Mouse (Mus musculus) C2C12 (cell line): ENCODE measurements around the gene Stap2. TPM values are rescaled to one million over a fixed set of nuclear protein-coding genes. Genes with fewer than 3 reads are reported as not detected.
A peak's percentile ranks its signal among the peaks of the same experiment; 100 is the strongest.

Source experiments
- H3K27me3 ChIP-seq: one replicate; pipeline ENCODE4 v1.6.1; 2011; ENCODE audit not compliant: control insufficient read depth, insufficient read depth, insufficient read length
- H3K36me3 ChIP-seq: one replicate; pipeline ENCODE4 v1.6.1; 2011; ENCODE audit not compliant: control insufficient read depth, insufficient read depth
- H3K4me3 ChIP-seq: one replicate; pipeline ENCODE4 v1.5.1; 2011; ENCODE audit warnings: mild to moderate bottlenecking, control low read depth; ENCODE audit not compliant: poor library complexity, insufficient read depth, severe bottlenecking
- H3K79me2 ChIP-seq: one replicate; pipeline ENCODE4 v1.6.1; 2011; ENCODE audit not compliant: control insufficient read depth, insufficient read depth
- H3K79me3 ChIP-seq: one replicate; pipeline ENCODE4 v1.6.1; 2011; ENCODE audit warnings: low read depth, control low read depth
- H3ac ChIP-seq: one replicate; pipeline ENCODE3; 2011; ENCODE audit warnings: low read depth; ENCODE audit not compliant: control insufficient read depth, insufficient read length
- CEBPB ChIP-seq: IDR thresholded peaks from one replicate; pipeline ENCODE4 v1.6.1; 2011; ENCODE audit warnings: low read depth, mild to moderate bottlenecking, control low read depth, moderate library complexity
- CTCF ChIP-seq: IDR thresholded peaks from one replicate; pipeline ENCODE4 v1.5.1; 2011; ENCODE audit not compliant: control insufficient read depth, insufficient read depth, insufficient read length
- FOSL1 ChIP-seq: IDR thresholded peaks from one replicate; pipeline ENCODE4 v1.8.0; 2011; ENCODE audit warnings: mild to moderate bottlenecking, low read length; ENCODE audit not compliant: poor library complexity, insufficient read depth, severe bottlenecking
- MAX ChIP-seq: IDR thresholded peaks from one replicate; pipeline ENCODE4 v1.6.1; 2011; ENCODE audit warnings: mild to moderate bottlenecking, control low read depth
- MYOD1 ChIP-seq: IDR thresholded peaks from one replicate; pipeline ENCODE4 v1.6.1; 2011; ENCODE audit warnings: low read depth; ENCODE audit not compliant: control insufficient read depth, insufficient read length
- MYOG ChIP-seq: IDR thresholded peaks from one replicate; pipeline ENCODE4 v1.6.1; 2011; ENCODE audit not compliant: control insufficient read depth, insufficient read length; ENCODE audit errors: extremely low read depth
- USF1 ChIP-seq: IDR thresholded peaks from one replicate; pipeline ENCODE4 v1.6.1; 2011; ENCODE audit warnings: low read depth, mild to moderate bottlenecking, control low read depth, moderate library complexity
- polyA plus RNA-seq: library from polyadenylated mRNA; unstranded; fragments of >200 nt; fragmentation: generic; extraction: Trizol; gene quantifications from one replicate; pipeline ENCODE4 v1.2.1, GENCODE M21; 2012; ENCODE audit warnings: missing spikeins

Stap2 gene
- polyA plus RNA-seq, 1 experiment, result 0.48 TPM

DNA sequence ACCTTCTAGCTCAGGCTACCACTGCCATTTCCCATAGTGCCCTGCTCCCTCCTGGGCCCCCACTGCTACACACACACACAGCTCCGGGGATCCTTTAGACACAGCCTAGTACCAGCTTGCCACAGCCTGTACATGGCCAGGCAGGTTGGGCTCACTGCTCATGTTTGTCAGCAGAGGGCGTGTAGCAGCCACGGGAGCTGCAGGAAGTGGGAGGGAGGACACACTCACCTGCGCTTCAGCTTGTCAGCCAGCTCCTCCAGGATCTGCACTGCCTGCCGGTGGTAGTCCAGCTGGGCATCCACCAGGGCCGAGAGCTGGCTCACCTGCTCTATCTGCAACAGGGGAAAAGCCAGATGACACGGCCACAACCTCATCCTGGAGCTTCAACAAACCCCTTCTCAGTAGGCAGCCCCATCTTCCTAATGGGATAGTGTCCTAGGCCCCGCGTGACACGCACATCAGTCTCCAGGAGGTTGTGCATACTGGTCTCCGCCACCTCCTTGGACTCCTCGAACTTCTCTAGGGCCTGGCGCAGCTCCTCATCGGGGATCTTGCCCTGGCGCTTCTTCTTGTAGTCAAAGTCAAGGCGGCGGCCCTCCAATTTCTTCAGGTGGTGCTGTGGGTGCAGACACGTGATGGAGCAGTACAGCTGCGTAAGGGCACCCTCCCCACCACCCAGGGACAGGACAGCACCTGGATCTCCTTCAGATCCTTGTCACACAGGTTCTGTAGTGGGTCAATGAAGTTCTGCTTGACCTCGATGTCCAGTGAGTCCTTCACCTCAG is 13.2 kb upstream of the Stap2 start:
- peaks cover 24% of the 10 kb centered on the region for H3K79me3 ChIP-seq
- TF ChIP-seq CTCF (peak; percentile 48), MAX (no peak)
- no peak overlapping the region for H3K4me3 ChIP-seq
- H3K79me2 ChIP-seq, result peaks cover 40% of the 10 kb centered on the region
- H3K36me3 ChIP-seq, result peaks cover 65% of the 10 kb centered on the region
- no peak overlapping the region for H3ac ChIP-seq
- no peaks in the 10 kb centered on the region for H3K27me3 ChIP-seq

DNA sequence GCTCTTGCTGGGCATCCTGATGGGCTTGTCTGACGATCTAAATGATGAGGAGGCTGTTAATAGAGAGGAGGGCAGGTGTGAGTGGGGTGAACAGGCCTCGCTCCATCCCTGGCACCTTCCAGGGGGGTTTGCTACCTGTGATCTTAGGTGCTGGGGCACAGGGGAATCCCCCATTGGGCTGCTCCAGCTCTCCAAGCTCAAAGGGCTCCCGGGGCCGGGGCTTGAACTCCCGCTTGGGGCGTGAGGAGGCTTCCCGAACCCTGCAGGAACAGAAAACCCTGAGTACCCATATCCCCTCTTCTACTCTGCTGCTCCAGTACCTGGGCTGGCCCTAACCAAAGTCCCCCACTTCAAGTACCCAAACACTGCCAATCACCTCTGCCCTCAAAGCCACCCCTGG is 12.5 kb upstream of the Stap2 start:
- H3K79me2 ChIP-seq, result peaks cover 34% of the 10 kb centered on the region
- H3K79me3 ChIP-seq, result peaks cover 17% of the 10 kb centered on the region
- TF ChIP-seq CEBPB (no peak), MYOD1 (no peak), CTCF (no peak), USF1 (no peak), MAX (no peak), FOSL1 (no peak), MYOG (no peak)
- peaks cover 62% of the 10 kb centered on the region for H3K36me3 ChIP-seq
- H3K4me3 ChIP-seq, result no peak overlapping the region
- H3K27me3 ChIP-seq, result no peaks in the 10 kb centered on the region
- no peak overlapping the region for H3ac ChIP-seq

DNA sequence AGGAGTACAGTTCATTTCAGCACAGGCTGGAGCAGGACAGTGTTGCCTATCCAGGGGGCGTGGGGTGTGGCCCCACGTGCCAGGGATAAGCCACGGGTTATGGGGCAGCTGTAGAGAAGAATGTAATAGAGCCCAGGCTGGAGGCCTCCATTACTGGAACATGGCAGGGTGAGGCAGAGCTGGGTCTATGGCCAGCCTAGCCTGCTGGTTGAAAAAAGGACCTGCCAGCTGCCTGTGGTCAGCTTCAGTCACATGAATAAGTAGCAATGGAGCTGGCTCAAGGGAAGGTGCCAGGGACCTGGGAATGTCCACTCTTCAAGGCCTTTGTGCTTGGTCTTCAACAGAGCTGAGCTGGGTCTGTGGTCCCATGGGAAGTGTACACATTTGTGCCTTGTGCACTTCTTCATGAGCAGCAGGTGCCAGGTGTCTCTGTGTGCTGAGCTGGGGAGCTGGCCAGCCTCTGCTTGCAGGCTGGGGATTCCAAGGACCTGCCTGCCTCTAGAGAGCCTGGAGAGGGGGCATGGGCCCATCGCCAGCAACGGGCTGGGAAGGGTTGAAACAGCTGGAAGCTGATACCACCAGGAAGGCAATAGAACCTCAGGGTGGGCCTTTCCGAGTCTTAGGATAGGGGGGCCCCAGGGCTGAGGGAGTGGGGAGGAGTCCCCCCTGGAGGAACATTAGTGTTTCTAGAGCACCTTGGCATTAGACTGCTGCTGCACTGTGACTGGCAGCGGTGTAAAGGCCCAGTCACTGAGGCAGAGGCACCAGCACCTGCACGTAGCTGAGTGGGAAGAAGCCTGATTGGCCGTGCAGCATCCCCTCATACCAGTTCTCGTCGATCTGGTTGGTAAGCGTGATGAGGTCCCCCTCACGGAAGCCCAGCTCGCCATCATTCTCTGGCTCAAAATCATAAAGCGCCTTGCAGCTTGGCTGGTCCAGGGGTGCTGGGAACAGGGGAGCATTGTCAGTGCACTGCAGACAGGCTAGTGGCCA is 11.7 kb upstream of the Stap2 start:
- H3K79me2 ChIP-seq, result peaks cover 26% of the 10 kb centered on the region
- TF ChIP-seq CEBPB, result no peak
- no peak for TF ChIP-seq MYOD1
- no peak for TF ChIP-seq FOSL1
- no peak for TF ChIP-seq MAX
- TF ChIP-seq CTCF, result no peak
- TF ChIP-seq MYOG, result no peak
- TF ChIP-seq USF1, result no peak

DNA sequence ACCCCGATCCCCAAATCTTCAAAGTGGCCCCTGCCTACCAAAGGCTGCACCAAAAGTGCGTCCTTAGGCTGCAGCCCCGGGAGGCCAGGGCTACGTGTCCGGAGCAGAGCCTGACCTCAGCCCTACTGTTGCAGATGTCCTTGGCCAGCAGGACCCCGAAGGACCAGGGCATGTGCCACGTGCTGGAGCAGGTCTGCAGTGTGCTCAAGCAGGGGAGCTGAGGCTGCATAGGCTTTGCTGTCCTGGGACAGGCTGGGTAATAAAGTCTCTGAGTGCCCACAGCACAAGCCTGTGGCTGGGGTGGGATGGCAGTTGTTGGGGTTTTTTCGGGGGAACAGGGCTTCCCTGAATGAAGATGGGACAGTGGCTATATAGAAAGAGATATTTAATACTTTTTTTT is 11.0 kb upstream of the Stap2 start:
- H3K27me3 ChIP-seq, result no peaks in the 10 kb centered on the region
- H3K79me2 ChIP-seq, result peaks cover 19% of the 10 kb centered on the region
- no peak overlapping the region for H3ac ChIP-seq
- peaks cover 69% of the 10 kb centered on the region for H3K36me3 ChIP-seq
- TF ChIP-seq CEBPB, result no peak
- TF ChIP-seq USF1, result no peak
- TF ChIP-seq MAX, result no peak
- no peak for TF ChIP-seq MYOG
- TF ChIP-seq MYOD1, result no peak
- TF ChIP-seq FOSL1, result no peak
- no peak for TF ChIP-seq CTCF
- H3K79me3 ChIP-seq, result peaks cover 3% of the 10 kb centered on the region
- H3K4me3 ChIP-seq, result no peak overlapping the region

More for the DNA sequence above, 11.7 kb upstream of the Stap2 start:
- no peak overlapping the region for H3K4me3 ChIP-seq
- H3ac ChIP-seq, result no peak overlapping the region
- H3K27me3 ChIP-seq, result no peaks in the 10 kb centered on the region
- H3K36me3 ChIP-seq, result peaks cover 68% of the 10 kb centered on the region
- H3K79me3 ChIP-seq, result peaks cover 10% of the 10 kb centered on the region

DNA sequence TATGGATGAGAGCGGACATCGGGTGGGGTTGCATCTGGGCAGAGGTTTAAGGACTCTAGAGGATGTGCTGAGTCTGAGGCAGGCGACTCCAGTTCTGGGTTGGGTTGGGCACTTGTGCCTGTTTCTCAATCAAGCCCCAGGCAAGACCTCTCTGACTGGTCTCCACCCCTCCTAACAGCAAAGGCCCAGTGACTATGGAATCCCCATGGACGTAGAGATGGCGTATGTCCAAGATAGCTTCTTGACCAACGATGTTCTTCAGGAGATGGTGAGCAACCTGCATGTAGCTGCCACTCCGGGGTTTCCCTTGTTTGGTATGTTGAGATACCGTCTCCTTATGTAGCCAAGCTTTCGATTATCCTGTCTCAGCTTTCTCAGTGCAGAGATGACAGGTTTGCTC is 9.9 kb upstream of the Stap2 start:
- H3K27me3 ChIP-seq, result no peaks in the 10 kb centered on the region
- peaks cover 64% of the 10 kb centered on the region for H3K36me3 ChIP-seq
- H3K79me3 ChIP-seq, result no peaks in the 10 kb centered on the region
- H3K79me2 ChIP-seq, result peaks cover 16% of the 10 kb centered on the region
- TF ChIP-seq MYOD1 (no peak), MAX (no peak), CTCF (no peak), FOSL1 (no peak), CEBPB (no peak), USF1 (no peak), MYOG (no peak)
- no peak overlapping the region for H3ac ChIP-seq
- H3K4me3 ChIP-seq, result no peak overlapping the region
